Mouse (Mus musculus): ENCODE results near the gene Plekhg1. TPM values are rescaled to one million over a fixed set of nuclear protein-coding genes. Genes with fewer than 3 reads are reported as not detected.

Gene Plekhg1
- 10 to 100 TPM in 1 of 2 experiments, 1 to 10 TPM in 1; 9.1 to 11.8 TPM for total RNA-seq (2021)

- intact Hi-C loops (cut with DNase I): loop anchor here (5.0 to 10.0 kb wide), 2 partner anchors 165 to 202 kb away; no protein-coding TSS in a partner anchor
- DNase-seq (ENCODE audit: low spot score in 2 of 2): peak; percentile 45 to 58
Observed at GRCm38 (mm10) chr10:3740148-3740503, at the start of gene Plekhg1. Plekhg1 (plus strand) TSS chr10:3740364.

- intact Hi-C loops (cut with DNase I): no loop called here
Observed at GRCm38 (mm10) chr10:3692791-3693190, 47.4 kb upstream of the Plekhg1 start.

GRCm38 (mm10) chr10:3693699-3694280 lies 46.4 kb upstream of the Plekhg1 start:
- intact Hi-C loops (cut with DNase I): no loop called here
- no peak for DNase-seq (ENCODE audit: low spot score in 2 of 2)

More at GRCm38 (mm10) chr10:3692791-3693190, 47.4 kb upstream of the Plekhg1 start:
- no peak for DNase-seq (ENCODE audit: low spot score in 2 of 2)

GRCm38 (mm10) chr10:3695332-3695905 lies 44.7 kb upstream of the Plekhg1 start:
- DNase-seq (ENCODE audit: low spot score in 2 of 2): no peak
- intact Hi-C loops (cut with DNase I): no loop called here

- intact Hi-C loops (cut with DNase I): no loop called here
- peak; percentile 15 to 32 for DNase-seq (ENCODE audit: low spot score in 2 of 2)
Observed at GRCm38 (mm10) chr10:3696727-3697348, 43.3 kb upstream of the Plekhg1 start.

- no peak for DNase-seq (ENCODE audit: low spot score in 2 of 2)
- intact Hi-C loops (cut with DNase I): no loop called here
Observed at GRCm38 (mm10) chr10:3697500-3697899, 42.7 kb upstream of the Plekhg1 start.

- no peak for DNase-seq (ENCODE audit: low spot score in 2 of 2)
- intact Hi-C loops (cut with DNase I): no loop called here
Observed at GRCm38 (mm10) chr10:3700225-3701073, 39.7 kb upstream of the Plekhg1 start.

GRCm38 (mm10) chr10:3701832-3702231 lies 38.3 kb upstream of the Plekhg1 start:
- no peak for DNase-seq (ENCODE audit: low spot score in 2 of 2)
- intact Hi-C loops (cut with DNase I): no loop called here

- DNase-seq (ENCODE audit: low spot score in 2 of 2): no peak
- intact Hi-C loops (cut with DNase I): no loop called here
Observed at GRCm38 (mm10) chr10:3702585-3702984, 37.6 kb upstream of the Plekhg1 start.

GRCm38 (mm10) chr10:3706231-3706630 lies 33.9 kb upstream of the Plekhg1 start:
- DNase-seq (ENCODE audit: low spot score in 2 of 2): no peak
- intact Hi-C loops (cut with DNase I): no loop called here

GRCm38 (mm10) chr10:3710081-3710480 lies 30.1 kb upstream of the Plekhg1 start:
- DNase-seq (ENCODE audit: low spot score in 2 of 2): no peak
- intact Hi-C loops (cut with DNase I): no loop called here

- DNase-seq (ENCODE audit: low spot score in 2 of 2): peak; percentile 7 to 14
- intact Hi-C loops (cut with DNase I): no loop called here
Observed at GRCm38 (mm10) chr10:3715302-3715943, 24.7 kb upstream of the Plekhg1 start.

GRCm38 (mm10) chr10:3718021-3718865 lies 21.9 kb upstream of the Plekhg1 start:
- intact Hi-C loops (cut with DNase I): no loop called here
- DNase-seq (ENCODE audit: low spot score in 2 of 2): peak; percentile 15 to 16

GRCm38 (mm10) chr10:3720296-3720695 lies 19.9 kb upstream of the Plekhg1 start:
- intact Hi-C loops (cut with DNase I): no loop called here
- DNase-seq (ENCODE audit: low spot score in 2 of 2): no peak

- intact Hi-C loops (cut with DNase I): no loop called here
- DNase-seq (ENCODE audit: low spot score in 2 of 2): no peak
Observed at GRCm38 (mm10) chr10:3722339-3722738, 17.8 kb upstream of the Plekhg1 start.

GRCm38 (mm10) chr10:3724665-3725064 lies 15.5 kb upstream of the Plekhg1 start:
- no peak for DNase-seq (ENCODE audit: low spot score in 2 of 2)
- intact Hi-C loops (cut with DNase I): no loop called here

- intact Hi-C loops (cut with DNase I): no loop called here
- no peak for DNase-seq (ENCODE audit: low spot score in 2 of 2)
Observed at GRCm38 (mm10) chr10:3729666-3730065, 10.5 kb upstream of the Plekhg1 start.

- no peak for DNase-seq (ENCODE audit: low spot score in 2 of 2)
- intact Hi-C loops (cut with DNase I): no loop called here
Observed at GRCm38 (mm10) chr10:3730314-3730713, 9.8 kb upstream of the Plekhg1 start.

GRCm38 (mm10) chr10:3737034-3737433 lies 3.1 kb upstream of the Plekhg1 start:
- intact Hi-C loops (cut with DNase I): no loop called here
- no peak for DNase-seq (ENCODE audit: low spot score in 2 of 2)
